Mouse (Mus musculus) lung, adult 2 months (tissue): Measurements from ENCODE around the gene Tatdn3.

Experiments used
- CTCF ChIP-seq: fragments of 200-500 bp; IDR thresholded peaks from 2 replicates; pipeline ENCODE4 v1.5.1; 2011; ENCODE audit warnings: mild to moderate bottlenecking, low read length, control low read depth; ENCODE audit not compliant: insufficient read depth
- POLR2A ChIP-seq: fragments of 200-500 bp; IDR thresholded peaks from 2 replicates; pipeline ENCODE4 v1.6.1; 2011; ENCODE audit warnings: low read depth, mild to moderate bottlenecking, control low read depth, low read length, borderline replicate concordance; ENCODE audit errors: extremely low read depth

DNA sequence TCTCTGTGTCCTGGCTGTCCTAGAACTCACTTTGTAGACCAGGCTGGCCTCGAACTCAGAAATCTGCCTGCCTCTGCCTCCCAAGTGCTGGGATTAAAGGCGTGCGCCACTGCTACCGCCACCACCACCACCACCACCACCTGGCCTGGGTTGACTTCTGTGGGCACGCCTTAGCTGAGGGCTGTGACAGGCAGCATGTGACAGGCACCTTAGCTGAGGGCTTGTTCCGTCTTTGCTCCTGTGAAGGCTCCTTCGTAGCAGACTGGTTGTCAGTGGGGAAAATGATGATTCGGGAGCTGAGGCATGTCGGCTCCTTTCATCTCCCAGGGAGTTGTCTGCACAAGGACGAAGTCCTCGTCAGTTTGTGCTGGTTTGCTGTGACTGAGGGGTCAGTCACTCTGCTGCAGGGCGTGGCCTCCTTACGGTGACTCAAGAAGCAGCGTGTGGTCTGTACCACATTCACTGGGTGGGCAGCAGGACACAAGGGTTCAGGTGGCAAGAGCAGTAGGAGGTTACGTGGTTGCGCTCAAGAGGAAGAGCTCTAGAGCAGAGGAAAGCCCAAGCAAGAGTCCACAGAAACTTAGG lies 9.7 kb upstream of the Tatdn3 start:
- TF ChIP-seq CTCF (no peak), POLR2A (no peak)
